Mouse (Mus musculus): ENCODE data around the gene Capn15.

- TF ChIP-seq CTCF (IDR thresholded peaks at IDR 0.05) (no peak), EP300 (IDR thresholded peaks at IDR 0.05) (no peak)
Observed at GRCm38 (mm10) chr17:25958771-25959494, 26.7 kb downstream of the Capn15 start.

Data from lung, postnatal 0 days (tissue).